Mouse (Mus musculus): Measurements from ENCODE around the gene Pla1a.

- TF ChIP-seq EP300 (optimal IDR thresholded peaks at IDR 0.05): no peak
- TF ChIP-seq CTCF (IDR thresholded peaks at IDR 0.05; ENCODE audit: low read depth): no peak
Measured at GRCm38 (mm10) chr16:38455511-38456418, 22.8 kb upstream of the Pla1a start, which contains the start of gene Cd80.
